Mouse (Mus musculus): ENCODE data around the gene Tmem97.

GRCm38 (mm10) chr11:78595773-78596172 is 45.2 kb upstream of the Tmem97 start:
- no peak for TF ChIP-seq CTCF (IDR thresholded peaks at IDR 0.05; ENCODE audit: control insufficient read depth, insufficient read depth, insufficient replicate concordance, low read depth, low read length)
- no peak for TF ChIP-seq POLR2A (IDR thresholded peaks at IDR 0.05; ENCODE audit: control insufficient read depth, low read depth, low read length)

Measured in testis, adult 2 months (tissue).